Mouse (Mus musculus) hindbrain, embryonic 13.5 days (tissue): ENCODE data around the gene Iqsec1. TPM values are rescaled to one million over a fixed set of nuclear protein-coding genes. Genes with fewer than 3 reads are reported as not detected.
A peak's percentile ranks its signal among the peaks of the same experiment; 100 is the strongest.

Source experiments
- ATAC-seq: fragments of 200-750 bp; cut with Nextera tagmentation; 2 replicates; pipeline ENCODE4 v1.8.0; 2017; ENCODE audit warnings: moderate TSS enrichment; ENCODE audit not compliant: low FRiP score
- H3K27ac ChIP-seq: fragments of 300-500 bp; sonication (generic); 2 replicates; pipeline ENCODE4 v1.5.1; 2015; ENCODE audit warnings: inconsistent platforms, mild to moderate bottlenecking, moderate library complexity
- H3K27me3 ChIP-seq: fragments of 300-500 bp; sonication (generic); 2 replicates; pipeline ENCODE4 v1.6.1; 2015; ENCODE audit warnings: mild to moderate bottlenecking, inconsistent platforms
- H3K36me3 ChIP-seq: fragments of 300-500 bp; sonication (generic); 2 replicates; pipeline ENCODE4 v1.6.1; 2015; ENCODE audit warnings: mild to moderate bottlenecking, inconsistent platforms
- H3K4me1 ChIP-seq: fragments of 300-500 bp; sonication (generic); replicated peaks from 2 replicates; pipeline ENCODE4 v1.6.1; 2015; ENCODE audit warnings: inconsistent platforms
- H3K4me2 ChIP-seq: fragments of 300-500 bp; sonication (generic); 2 replicates; pipeline ENCODE4 v1.6.1; 2015; ENCODE audit warnings: inconsistent platforms, mild to moderate bottlenecking, moderate library complexity
- H3K4me3 ChIP-seq: fragments of 300-500 bp; sonication (generic); 2 replicates; pipeline ENCODE4 v1.5.1; 2015; ENCODE audit warnings: mild to moderate bottlenecking, inconsistent platforms
- H3K9ac ChIP-seq: fragments of 300-500 bp; sonication (generic); 2 replicates; pipeline ENCODE4 v1.6.1; 2015; ENCODE audit warnings: mild to moderate bottlenecking, inconsistent platforms
- H3K9me3 ChIP-seq: fragments of 300-500 bp; sonication (generic); 2 replicates; pipeline ENCODE4 v1.6.1; 2016; ENCODE audit warnings: inconsistent platforms
- WGBS: fragments of 180-500 bp; shearing (Covaris S2); methylation state at CpG from one replicate; pipeline ENCODE4 v1.1.7; 2015; 5-methylcytosine and 5-hydroxymethylcytosine counted together
- polyA plus RNA-seq: library from polyadenylated mRNA; unstranded; fragments of >200 nt; fragmentation: Nextera tagmentation; extraction: Ambion mirVana; gene quantifications from 2 replicates; pipeline ENCODE4 v1.2.1, GENCODE M21; 2015

Gene Iqsec1
- polyA plus RNA-seq, 1 experiment from 2014 or later, result 20.6 TPM

DNA sequence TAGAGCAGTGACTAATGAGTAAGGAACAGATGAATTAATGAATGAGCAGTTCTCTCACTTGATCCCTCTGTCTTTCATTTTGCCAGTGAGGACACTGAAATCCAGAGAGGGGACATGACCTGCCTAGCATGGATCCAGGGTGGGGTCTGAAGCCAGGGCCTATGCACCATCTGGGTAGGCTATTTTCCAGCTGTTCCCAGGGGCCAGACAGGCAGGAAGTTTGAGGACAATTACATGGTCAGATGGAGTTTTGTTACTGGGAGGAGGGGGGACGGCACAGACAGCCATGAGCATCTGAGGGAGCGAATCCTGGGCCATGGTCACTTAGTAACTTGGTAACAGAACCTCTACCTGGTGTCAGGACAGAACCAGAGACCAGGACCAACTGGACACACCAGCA is 220.0 kb downstream of the Iqsec1 start:
- Histone ChIP-seq H3K27ac (no peak overlapping the region), H3K9ac (no peak overlapping the region), H3K4me2 (no peak overlapping the region), H3K27me3 (no peaks in the 10 kb centered on the region), H3K4me1 (peaks cover 22% of the 10 kb centered on the region), H3K9me3 (no peaks in the 10 kb centered on the region), H3K36me3 (peaks cover 3% of the 10 kb centered on the region), H3K4me3 (no peak overlapping the region)
- no peak for ATAC-seq
- 68% methylated on average over 2 of the region's 2 CpGs for WGBS

DNA sequence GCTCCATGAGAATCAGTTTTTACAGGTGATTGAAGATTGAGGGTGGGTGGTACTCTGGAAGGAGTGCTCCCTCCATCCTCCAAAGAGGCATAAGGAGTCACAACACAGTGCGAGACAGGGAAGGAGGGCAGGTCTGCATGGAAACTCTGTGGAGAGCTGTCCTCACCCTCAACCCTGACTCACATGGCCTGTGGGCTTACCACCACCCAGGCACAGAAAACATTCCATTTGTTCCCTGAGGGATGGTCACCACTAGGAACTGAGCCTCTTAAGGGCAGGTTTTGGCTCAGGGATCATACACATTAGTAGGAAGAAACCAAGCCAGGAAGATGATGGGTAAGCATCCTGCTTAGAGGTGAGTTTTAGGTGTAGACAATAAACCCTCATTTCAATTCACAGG is 220.6 kb downstream of the Iqsec1 start:
- Histone ChIP-seq H3K4me2 (no peak overlapping the region), H3K27ac (no peak overlapping the region), H3K4me1 (peaks cover 29% of the 10 kb centered on the region), H3K9me3 (no peaks in the 10 kb centered on the region), H3K4me3 (no peak overlapping the region), H3K27me3 (no peaks in the 10 kb centered on the region), H3K9ac (no peak overlapping the region), H3K36me3 (peaks cover 3% of the 10 kb centered on the region)
- no peak for ATAC-seq
- 82% methylated on average over 1 of the region's 1 CpGs for WGBS

DNA sequence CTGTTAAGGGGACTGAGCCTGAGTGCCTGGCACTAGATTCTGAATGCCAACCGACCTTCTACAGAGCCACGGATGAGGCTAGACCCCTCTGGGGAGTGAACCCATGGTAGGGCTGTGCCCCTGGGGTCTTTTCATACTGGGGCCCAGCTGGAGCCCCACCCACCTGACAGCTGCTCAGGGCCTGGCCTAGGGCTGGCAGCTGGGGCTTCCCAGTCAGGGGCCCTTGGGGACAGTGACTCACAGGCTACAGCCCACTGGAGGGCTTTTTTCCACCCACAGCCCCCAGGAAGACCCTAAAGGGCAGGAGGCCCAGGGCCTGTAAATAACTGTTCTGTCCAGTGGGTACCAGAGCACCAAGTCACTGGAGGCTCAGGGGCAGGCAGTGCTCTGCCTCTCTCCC is 223.7 kb downstream of the Iqsec1 start:
- Histone ChIP-seq H3K9ac (0 out of 2 replicates have a peak overlapping the region, but pooled peaks have one; percentile 43), H3K4me3 (no peak overlapping the region), H3K27ac (peak overlapping the region; percentile 79), H3K4me1 (peaks cover 54% of the 10 kb centered on the region), H3K9me3 (no peaks in the 10 kb centered on the region), H3K4me2 (no peak overlapping the region), H3K36me3 (no peaks in the 10 kb centered on the region; the same call in 1 of the 2 replicates), H3K27me3 (no peaks in the 10 kb centered on the region)
- 21% methylated on average over 2 of the region's 2 CpGs for WGBS
- ATAC-seq, result peak; percentile 41

DNA sequence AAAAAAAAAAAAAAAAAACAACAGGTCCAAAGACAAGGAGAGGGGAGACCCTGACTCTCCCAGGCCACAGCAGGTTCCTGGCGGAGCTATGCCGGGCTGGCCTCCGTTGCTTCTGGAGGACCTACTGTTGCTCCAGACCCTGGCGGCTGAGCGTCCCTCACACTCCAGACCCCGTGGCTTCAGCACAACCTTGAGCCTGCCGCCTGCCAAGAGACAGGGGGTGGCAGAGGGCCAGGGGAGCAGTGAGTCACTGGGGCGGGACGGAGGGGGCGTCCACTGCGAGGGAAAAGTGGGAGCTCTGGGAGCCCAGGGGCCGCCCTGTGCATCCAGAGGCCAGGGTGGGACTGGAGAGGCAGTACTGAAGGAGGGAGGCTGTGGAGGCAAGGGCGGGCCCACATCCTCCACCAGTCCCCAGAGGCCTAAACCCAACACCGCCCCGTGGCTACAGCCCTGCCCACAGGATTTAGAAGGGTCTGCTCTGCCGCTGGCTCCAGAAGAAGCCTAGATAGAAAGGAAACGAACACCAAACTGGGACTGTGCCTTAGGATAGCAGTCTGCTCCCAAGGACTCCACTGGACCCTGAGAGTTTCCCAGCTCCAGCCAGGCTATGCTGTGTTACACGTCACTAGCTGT is 224.4 kb downstream of the Iqsec1 start:
- Histone ChIP-seq H3K36me3 (no peaks in the 10 kb centered on the region; the same call in 1 of the 2 replicates), H3K27me3 (no peaks in the 10 kb centered on the region), H3K9ac (peak overlapping the region; percentile 39; the same call in 1 of the 2 replicates), H3K9me3 (no peaks in the 10 kb centered on the region), H3K4me2 (0 out of 2 replicates have a peak overlapping the region, but pooled peaks have one; percentile 23), H3K4me1 (peaks cover 61% of the 10 kb centered on the region), H3K27ac (peak overlapping the region; percentile 79), H3K4me3 (no peak overlapping the region)
- 33% methylated on average over 18 of the region's 18 CpGs for WGBS
- ATAC-seq, result peak; percentile 44; the same call in 1 of the 2 replicates

DNA sequence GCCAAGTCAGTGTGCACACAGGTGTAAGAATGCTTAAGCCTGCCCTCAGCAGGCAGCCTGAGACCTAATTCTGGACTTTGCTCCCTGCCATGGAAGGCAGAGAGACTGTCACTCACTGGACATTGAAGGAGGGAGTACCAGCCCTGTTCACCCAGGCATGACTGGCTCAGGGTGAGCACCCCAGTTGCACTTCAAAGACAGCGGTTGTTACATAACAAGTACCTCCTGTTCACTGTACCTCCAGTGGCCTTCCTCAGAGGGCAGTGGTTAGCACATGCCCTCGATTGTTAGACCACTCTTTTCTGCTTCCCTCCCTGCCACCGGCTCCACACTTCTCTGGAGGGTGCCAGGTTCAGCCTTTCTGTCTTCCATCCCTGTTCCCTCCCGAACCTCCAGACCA is 225.2 kb downstream of the Iqsec1 start:
- ATAC-seq, result no peak
- no peaks in the 10 kb centered on the region; the same call in 1 of the 2 replicates for H3K36me3 ChIP-seq
- H3K27me3 ChIP-seq, result no peaks in the 10 kb centered on the region
- H3K4me2 ChIP-seq, result no peak overlapping the region
- peaks cover 67% of the 10 kb centered on the region for H3K4me1 ChIP-seq
- H3K9ac ChIP-seq, result no peak overlapping the region
- 80% methylated on average over 4 of the region's 4 CpGs for WGBS
- no peak overlapping the region for H3K4me3 ChIP-seq
- no peaks in the 10 kb centered on the region for H3K9me3 ChIP-seq
- H3K27ac ChIP-seq, result 0 out of 2 replicates have a peak overlapping the region, but pooled peaks have one; percentile 79

DNA sequence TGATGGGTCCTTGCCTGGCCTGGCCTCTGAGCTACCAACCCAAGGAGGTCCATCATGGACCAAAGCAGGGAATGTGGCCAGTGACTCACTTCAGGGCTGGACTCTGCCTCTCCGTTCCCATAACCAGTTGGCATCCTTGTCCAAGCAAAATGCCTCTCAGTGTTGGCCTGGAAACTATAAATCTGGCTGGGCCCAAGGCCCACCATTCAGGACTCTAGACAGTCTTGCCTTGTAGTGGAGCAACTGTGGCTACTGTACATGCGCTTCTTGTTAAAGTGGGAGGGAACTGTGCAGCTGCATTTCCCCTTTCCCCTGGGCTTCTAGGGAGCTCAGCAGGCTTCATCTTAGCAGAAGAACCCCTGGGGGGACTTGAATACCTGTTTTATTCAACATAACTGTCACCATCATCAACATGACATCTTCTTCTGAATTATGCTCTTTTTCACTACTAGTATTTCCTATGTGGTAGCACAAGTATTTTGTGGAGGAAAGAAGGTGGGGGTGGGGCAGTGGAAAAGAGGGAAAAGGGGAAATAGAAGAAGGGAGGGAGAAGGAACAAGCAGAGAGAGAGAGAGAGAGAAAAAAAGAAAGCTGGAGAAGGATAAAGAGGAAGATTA is 226.3 kb downstream of the Iqsec1 start:
- Histone ChIP-seq H3K36me3 (0 out of 2 replicates have a peak, but pooled peaks cover 3% of the 10 kb centered on the region), H3K9ac (no peak overlapping the region), H3K4me1 (peaks cover 75% of the 10 kb centered on the region), H3K27me3 (no peaks in the 10 kb centered on the region), H3K4me2 (no peak overlapping the region), H3K4me3 (no peak overlapping the region), H3K27ac (no peak overlapping the region), H3K9me3 (no peaks in the 10 kb centered on the region)
- WGBS, result 75% methylated on average over 2 of the region's 2 CpGs
- ATAC-seq, result no peak

DNA sequence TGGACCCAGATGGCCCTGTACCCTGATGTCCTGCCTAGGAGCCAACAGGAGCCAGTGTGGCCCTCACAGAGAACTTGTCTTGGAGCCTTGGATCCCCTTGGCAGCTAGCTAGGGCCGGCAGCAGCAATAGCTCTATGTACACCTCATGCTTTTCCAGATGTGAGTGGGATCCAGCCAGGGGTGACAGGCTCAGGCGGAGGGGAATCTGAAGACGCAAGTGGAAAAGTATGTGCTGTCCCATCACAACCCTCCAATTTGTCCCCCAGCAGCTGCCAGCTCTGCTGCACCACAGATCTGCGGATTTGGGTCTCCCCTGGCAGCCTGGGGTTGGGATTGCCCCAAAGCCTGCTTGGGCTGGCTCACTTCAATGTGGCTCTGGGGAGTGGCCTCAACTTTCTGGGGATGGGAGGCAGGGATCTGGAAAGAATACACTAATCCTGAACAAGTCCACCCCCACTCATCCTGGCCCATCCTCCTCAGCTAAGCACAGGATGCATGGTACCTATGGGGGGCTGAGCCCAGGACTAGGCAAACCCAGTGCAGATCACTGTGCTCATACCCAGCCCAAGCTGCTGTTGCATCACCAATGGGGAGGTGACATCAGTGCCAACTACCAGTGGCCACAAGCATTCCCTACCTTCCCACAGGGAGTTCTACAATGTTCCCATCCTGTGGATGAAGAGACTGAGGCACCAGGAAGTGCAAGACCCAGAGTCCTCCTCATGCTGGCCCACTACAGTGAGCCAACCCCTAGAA is 227.0 kb downstream of the Iqsec1 start:
- no peak overlapping the region; the same call in 1 of the 2 replicates for H3K9ac ChIP-seq
- no peaks in the 10 kb centered on the region for H3K27me3 ChIP-seq
- no peak overlapping the region for H3K4me2 ChIP-seq
- ATAC-seq, result no peak
- no peak overlapping the region for H3K4me3 ChIP-seq
- no peaks in the 10 kb centered on the region for H3K9me3 ChIP-seq
- peaks cover 76% of the 10 kb centered on the region for H3K4me1 ChIP-seq
- peak overlapping the region; percentile 30; the same call in 1 of the 2 replicates for H3K27ac ChIP-seq
- H3K36me3 ChIP-seq, result 0 out of 2 replicates have a peak, but pooled peaks cover 3% of the 10 kb centered on the region
- 93% methylated on average over 4 of the region's 4 CpGs for WGBS

DNA sequence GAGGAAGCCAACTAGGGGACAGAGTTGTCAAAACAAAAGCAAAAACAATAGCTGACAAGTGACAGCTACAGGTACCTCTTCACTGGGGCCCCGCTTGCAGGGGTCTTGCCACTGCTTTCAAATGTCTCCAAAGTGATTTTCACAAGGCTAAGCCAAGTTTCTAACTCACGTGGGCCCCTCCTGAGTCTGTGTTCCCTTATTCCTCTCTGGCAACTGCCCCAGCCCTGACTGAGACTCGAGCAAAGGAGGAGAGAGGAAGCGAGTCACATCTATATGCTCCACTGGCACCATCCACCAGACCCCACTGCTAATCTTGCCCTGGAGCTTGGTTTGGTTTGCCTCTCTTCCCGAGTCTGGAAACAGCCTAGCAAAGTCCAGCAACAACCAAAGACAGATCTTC is 227.6 kb downstream of the Iqsec1 start:
- Histone ChIP-seq H3K4me1 (peaks cover 76% of the 10 kb centered on the region), H3K27me3 (no peaks in the 10 kb centered on the region), H3K27ac (peak overlapping the region; percentile 84), H3K4me3 (no peak overlapping the region), H3K9me3 (no peaks in the 10 kb centered on the region), H3K9ac (no peak overlapping the region; the same call in 1 of the 2 replicates), H3K4me2 (no peak overlapping the region), H3K36me3 (0 out of 2 replicates have a peak, but pooled peaks cover 3% of the 10 kb centered on the region)
- ATAC-seq, result no peak
- 78% methylated on average over 5 of the region's 5 CpGs for WGBS

DNA sequence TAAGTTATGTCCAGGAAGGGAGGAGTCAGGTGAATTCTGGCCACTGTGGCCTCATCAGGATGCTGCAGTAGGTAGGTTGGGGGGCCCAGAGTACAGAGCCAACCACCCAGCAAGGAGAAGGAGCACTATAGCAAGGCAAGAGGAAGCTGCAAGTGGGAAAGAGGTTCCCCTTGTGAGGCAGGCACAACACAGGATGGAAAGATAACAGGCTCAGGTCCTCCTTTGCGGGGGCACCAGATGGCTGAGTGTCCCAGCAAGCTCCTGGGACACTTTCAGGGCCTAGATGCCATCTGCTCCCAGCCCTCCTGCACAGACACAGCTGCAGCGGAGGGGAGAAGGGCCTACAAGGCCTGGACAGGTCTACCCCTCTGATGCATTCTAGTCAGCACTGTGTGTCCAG is 228.7 kb downstream of the Iqsec1 start:
- ATAC-seq, result peak; percentile 36
- H3K4me1 ChIP-seq, result peaks cover 69% of the 10 kb centered on the region

DNA sequence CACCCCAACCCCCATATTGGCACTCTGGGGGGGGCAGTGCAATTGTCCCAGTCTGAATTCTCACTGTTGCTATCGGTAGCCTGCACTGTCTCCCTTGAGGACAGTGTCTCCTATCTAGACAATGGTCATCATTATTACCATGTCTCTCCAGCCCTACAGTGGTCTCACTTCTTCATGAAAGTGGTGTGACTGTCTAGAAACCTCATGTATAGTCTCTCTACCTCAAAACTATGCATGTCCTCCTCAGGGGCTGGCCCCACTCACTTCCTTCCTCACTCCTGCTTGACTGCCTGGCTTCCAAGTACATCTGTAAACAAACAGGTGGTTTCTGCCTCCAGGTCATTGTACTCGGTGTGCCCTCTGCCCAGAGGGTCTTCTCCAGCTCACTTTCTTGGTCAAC is 230.3 kb downstream of the Iqsec1 start:
- Histone ChIP-seq H3K27ac (no peak overlapping the region), H3K36me3 (0 out of 2 replicates have a peak, but pooled peaks cover 3% of the 10 kb centered on the region), H3K4me3 (no peak overlapping the region), H3K4me2 (no peak overlapping the region), H3K4me1 (peaks cover 53% of the 10 kb centered on the region), H3K9ac (no peak overlapping the region), H3K27me3 (no peaks in the 10 kb centered on the region), H3K9me3 (no peaks in the 10 kb centered on the region)
- WGBS, result 82% methylated on average over 2 of the region's 2 CpGs
- no peak for ATAC-seq

More for the DNA sequence above, 228.7 kb downstream of the Iqsec1 start:
- Histone ChIP-seq H3K4me2 (no peak overlapping the region), H3K27me3 (no peaks in the 10 kb centered on the region), H3K27ac (peak overlapping the region; percentile 84), H3K9ac (0 out of 2 replicates have a peak overlapping the region, but pooled peaks have one; percentile 24), H3K9me3 (no peaks in the 10 kb centered on the region), H3K4me3 (no peak overlapping the region), H3K36me3 (0 out of 2 replicates have a peak, but pooled peaks cover 3% of the 10 kb centered on the region)
- 41% methylated on average over 2 of the region's 2 CpGs for WGBS

DNA sequence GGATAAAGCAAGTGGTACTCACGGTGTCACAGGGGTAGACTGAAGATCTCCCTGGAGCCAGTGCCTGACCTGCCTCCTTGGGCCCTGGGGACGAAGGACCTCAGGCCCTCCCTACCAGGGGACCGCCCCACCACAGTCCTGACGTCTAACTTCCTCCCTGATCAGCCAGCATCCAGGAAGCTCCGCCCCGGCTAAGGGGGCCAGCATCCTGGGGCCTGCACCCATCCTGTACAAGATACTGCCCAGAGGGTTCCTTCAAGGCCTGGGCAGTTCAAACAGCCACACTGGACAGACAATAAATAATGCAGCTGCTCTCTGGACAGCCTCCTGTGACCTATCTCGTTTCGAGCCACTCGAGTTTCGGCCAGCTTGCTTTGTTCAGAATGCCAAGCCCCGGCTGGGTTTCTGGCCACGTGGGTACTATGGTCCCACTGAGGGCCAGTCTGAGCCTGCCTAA is 231.0 kb downstream of the Iqsec1 start:
- Histone ChIP-seq H3K9ac (no peak overlapping the region), H3K4me2 (no peak overlapping the region), H3K4me3 (no peak overlapping the region), H3K4me1 (peaks cover 48% of the 10 kb centered on the region), H3K27ac (no peak overlapping the region), H3K36me3 (0 out of 2 replicates have a peak, but pooled peaks cover 3% of the 10 kb centered on the region), H3K27me3 (no peaks in the 10 kb centered on the region), H3K9me3 (no peaks in the 10 kb centered on the region)
- 66% methylated on average over 12 of the region's 12 CpGs for WGBS
- no peak for ATAC-seq

DNA sequence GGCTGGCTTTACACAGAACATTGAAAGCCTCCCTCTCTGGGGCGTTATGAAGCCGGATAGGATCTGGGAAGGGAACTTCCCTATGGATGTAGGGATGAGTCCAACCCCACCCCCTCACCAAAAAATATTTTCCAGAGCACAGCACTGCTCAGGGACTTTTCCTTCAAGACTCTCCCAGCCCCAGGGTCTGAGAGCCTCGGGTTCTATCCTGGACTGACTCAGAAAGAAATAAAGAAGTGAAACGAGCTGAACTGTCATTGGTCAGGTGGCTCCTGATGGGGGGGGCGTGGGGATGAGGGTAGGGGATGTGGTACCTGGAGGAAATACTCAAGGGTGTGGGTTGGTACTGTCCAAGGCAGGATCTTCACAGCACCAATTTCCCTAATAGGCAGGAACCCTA is 231.9 kb downstream of the Iqsec1 start:
- no peaks in the 10 kb centered on the region for H3K9me3 ChIP-seq
- peaks cover 43% of the 10 kb centered on the region for H3K4me1 ChIP-seq
- no peak overlapping the region for H3K4me2 ChIP-seq
- H3K9ac ChIP-seq, result no peak overlapping the region
- H3K36me3 ChIP-seq, result 0 out of 2 replicates have a peak, but pooled peaks cover 3% of the 10 kb centered on the region
- no peak for ATAC-seq
- 87% methylated on average over 5 of the region's 5 CpGs for WGBS
- H3K27me3 ChIP-seq, result no peaks in the 10 kb centered on the region
- H3K4me3 ChIP-seq, result no peak overlapping the region
- H3K27ac ChIP-seq, result no peak overlapping the region
